Mouse (Mus musculus) hematopoietic stem cell, adult 5-6 weeks (primary cell): Measurements from ENCODE around the gene Mgat4a. TPM values are rescaled to one million over a fixed set of nuclear protein-coding genes. Genes with fewer than 3 reads are reported as not detected.
A peak's percentile ranks its signal among the peaks of the same experiment; 100 is the strongest.
"Not testable (repeated sequence)": the region's sequence is repeated elsewhere in the genome, so short reads cannot be mapped to it uniquely, and the experiment has no call there.

Source experiments
- ATAC-seq, 2 experiments: fragments of 125-278 bp in 1 of 2; replicated peaks in 1 of 2; 2 replicates each; pipeline ENCODE4 v1.8.0; 2016 to 2017; ENCODE audit warnings: inconsistent platforms in 2 of 2, mild to moderate bottlenecking in 2 of 2, moderate number of reproducible peaks in 2 of 2, low read depth in 1 of 2, moderate TSS enrichment in 1 of 2; ENCODE audit not compliant: low FRiP score in 2 of 2, poor library complexity in 2 of 2, severe bottlenecking in 2 of 2, insufficient read depth in 1 of 2, low TSS enrichment in 1 of 2
- total RNA-seq: library from RNA; stranded (forward); fragments of 172-1452, 232-1000 nt; gene quantifications from 2 replicates; pipeline ENCODE4 v1.2.3, GENCODE M21; 2017

The Mgat4a gene
- total RNA-seq, 1 experiment from 2014 or later = 22.9 TPM

GRCm38 (mm10) chr1:37504716-37505347, 36.0 kb downstream of the Mgat4a start:
- no peak for ATAC-seq

- no peak for ATAC-seq
Measured at GRCm38 (mm10) chr1:37503656-37504055, 37.2 kb downstream of the Mgat4a start.

GRCm38 (mm10) chr1:37502354-37502753, 38.5 kb downstream of the Mgat4a start:
- ATAC-seq = no peak

GRCm38 (mm10) chr1:37500723-37501122, 40.1 kb downstream of the Mgat4a start:
- no peak for ATAC-seq

GRCm38 (mm10) chr1:37499395-37499794, 41.4 kb downstream of the Mgat4a start:
- not testable (repeated sequence) for ATAC-seq

- no peak for ATAC-seq
Measured at GRCm38 (mm10) chr1:37498911-37499310, 41.9 kb downstream of the Mgat4a start.

- ATAC-seq = no peak
Measured at GRCm38 (mm10) chr1:37496591-37497280, 44.1 kb downstream of the Mgat4a start.

- ATAC-seq = peak; percentile 47 to 68; a peak in 3 of 4 replicates
Measured at GRCm38 (mm10) chr1:37495698-37496321, 45.0 kb downstream of the Mgat4a start.

- ATAC-seq = no peak
Measured at GRCm38 (mm10) chr1:37495104-37495503, 45.7 kb downstream of the Mgat4a start.

GRCm38 (mm10) chr1:37491672-37492071, 49.1 kb downstream of the Mgat4a start:
- peak; percentile 84 for ATAC-seq

GRCm38 (mm10) chr1:37490691-37491212, 50.1 kb downstream of the Mgat4a start:
- ATAC-seq = no peak

GRCm38 (mm10) chr1:37488531-37488930, 52.3 kb downstream of the Mgat4a start:
- ATAC-seq = no peak

GRCm38 (mm10) chr1:37486994-37487393, 53.8 kb downstream of the Mgat4a start:
- peak in 1 of 2 experiments; percentile 22; a peak in 1 of 4 replicates for ATAC-seq

- peak; percentile 27 to 69; a peak in 2 of 4 replicates for ATAC-seq
Measured at GRCm38 (mm10) chr1:37486439-37486838, 54.4 kb downstream of the Mgat4a start.

GRCm38 (mm10) chr1:37484612-37485011, 56.2 kb downstream of the Mgat4a start:
- ATAC-seq = no peak

- ATAC-seq = no peak
Measured at GRCm38 (mm10) chr1:37481331-37481730, 59.5 kb downstream of the Mgat4a start.

GRCm38 (mm10) chr1:37480731-37481130, 60.1 kb downstream of the Mgat4a start:
- ATAC-seq = no peak

- no peak for ATAC-seq
Measured at GRCm38 (mm10) chr1:37479759-37480158, 61.1 kb downstream of the Mgat4a start.
